Mouse (Mus musculus): ENCODE results near the gene Atp5g2.

The Atp5g2 gene

GRCm38 (mm10) chr15:102672215-102673071 lies at the start of gene Atp5g2:
Gene Atp5g2, minus strand, starts transcription at chr15:102672352.
- peak in 1 of 2 experiments; percentile 29 for DNase-seq (ENCODE audit: low spot score in 2 of 2)

GRCm38 (mm10) chr15:102721016-102721898 lies 49.1 kb upstream of the Atp5g2 start:
- DNase-seq (ENCODE audit: low spot score in 2 of 2) = no peak

- no peak for DNase-seq (ENCODE audit: low spot score in 2 of 2)
Measured at GRCm38 (mm10) chr15:102716132-102716531, 44.0 kb upstream of the Atp5g2 start.

- no peak for DNase-seq (ENCODE audit: low spot score in 2 of 2)
Measured at GRCm38 (mm10) chr15:102707736-102708269, 35.7 kb upstream of the Atp5g2 start.

- DNase-seq (ENCODE audit: low spot score in 2 of 2) = no peak
Measured at GRCm38 (mm10) chr15:102705923-102706503, 33.9 kb upstream of the Atp5g2 start.

- DNase-seq (ENCODE audit: low spot score in 2 of 2) = no peak
Measured at GRCm38 (mm10) chr15:102705226-102705894, 33.2 kb upstream of the Atp5g2 start.

GRCm38 (mm10) chr15:102704806-102705205 lies 32.7 kb upstream of the Atp5g2 start:
- DNase-seq (ENCODE audit: low spot score in 2 of 2) = no peak

- no peak for DNase-seq (ENCODE audit: low spot score in 2 of 2)
Measured at GRCm38 (mm10) chr15:102702972-102703371, 30.8 kb upstream of the Atp5g2 start.

GRCm38 (mm10) chr15:102698193-102698592 lies 26.0 kb upstream of the Atp5g2 start:
- DNase-seq (ENCODE audit: low spot score in 2 of 2) = peak; percentile 61 to 85

- no peak for DNase-seq (ENCODE audit: low spot score in 2 of 2)
Measured at GRCm38 (mm10) chr15:102696899-102697298, 24.7 kb upstream of the Atp5g2 start.

- DNase-seq (ENCODE audit: low spot score in 2 of 2) = peak; percentile 76 to 77
Measured at GRCm38 (mm10) chr15:102693600-102693999, 21.4 kb upstream of the Atp5g2 start.

- DNase-seq (ENCODE audit: low spot score in 2 of 2) = peak in 1 of 2 experiments; percentile 61
Measured at GRCm38 (mm10) chr15:102692991-102693411, 20.8 kb upstream of the Atp5g2 start.

- DNase-seq (ENCODE audit: low spot score in 2 of 2) = no peak
Measured at GRCm38 (mm10) chr15:102692321-102692804, 20.2 kb upstream of the Atp5g2 start.

GRCm38 (mm10) chr15:102685791-102686190 lies 13.6 kb upstream of the Atp5g2 start:
- no peak for DNase-seq (ENCODE audit: low spot score in 2 of 2)

GRCm38 (mm10) chr15:102683670-102684069 lies 11.5 kb upstream of the Atp5g2 start:
- no peak for DNase-seq (ENCODE audit: low spot score in 2 of 2)

- DNase-seq (ENCODE audit: low spot score in 2 of 2) = no peak
Measured at GRCm38 (mm10) chr15:102676345-102676744, 4.2 kb upstream of the Atp5g2 start.

GRCm38 (mm10) chr15:102673548-102673947 lies 1.4 kb upstream of the Atp5g2 start:
- peak; percentile 47 to 63 for DNase-seq (ENCODE audit: low spot score in 2 of 2)

GRCm38 (mm10) chr15:102671721-102672214 lies 384 bp downstream of the Atp5g2 start:
- peak; percentile 62 to 69 for DNase-seq (ENCODE audit: low spot score in 2 of 2)

- DNase-seq (ENCODE audit: low spot score in 2 of 2) = peak; percentile 98
Measured at GRCm38 (mm10) chr15:102670767-102671575, 1.2 kb downstream of the Atp5g2 start.

- no peak for DNase-seq (ENCODE audit: low spot score in 2 of 2)
Measured at GRCm38 (mm10) chr15:102670281-102670680, 1.9 kb downstream of the Atp5g2 start.
